ENCODE assay signal across 9 mouse cellular contexts in the genomic region with DNA sequence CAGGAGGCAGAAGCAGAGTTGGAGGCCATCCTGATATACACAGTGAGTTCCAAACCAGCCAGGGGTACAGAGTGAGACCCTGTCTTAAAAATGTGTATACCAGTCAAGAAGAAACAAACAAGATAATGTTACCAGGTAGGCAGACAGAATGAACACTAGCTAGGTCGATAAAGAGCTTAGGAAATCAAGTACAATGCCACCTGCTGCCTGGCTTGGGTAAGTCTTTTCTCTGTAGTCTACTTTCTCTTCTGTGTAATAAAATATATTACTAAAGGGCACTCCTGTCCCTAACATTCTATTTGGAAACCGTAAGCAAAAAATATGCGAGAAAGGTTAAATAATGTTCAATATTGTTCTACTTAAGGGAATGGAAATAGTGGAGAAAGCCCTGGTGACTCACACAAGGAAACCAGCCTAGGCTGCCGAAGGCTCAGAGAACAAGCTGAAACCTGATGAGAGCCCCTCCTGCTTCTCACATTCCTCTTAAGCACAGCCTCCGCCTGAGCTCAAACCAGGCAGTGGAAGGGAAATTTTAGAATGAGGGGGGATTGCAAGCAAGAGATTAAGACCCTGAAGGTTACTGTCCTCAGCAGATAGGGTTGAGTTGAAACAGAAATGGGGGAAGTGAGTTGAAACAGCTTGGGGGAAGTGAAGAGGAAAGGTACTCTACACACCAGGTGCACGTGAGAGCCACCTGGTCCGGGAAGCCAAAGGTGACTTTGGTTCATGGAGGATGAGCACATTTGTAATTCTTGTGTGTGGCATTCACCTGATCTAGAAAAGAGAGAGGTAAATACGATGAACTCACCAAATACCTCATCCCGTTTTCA. TPM values are rescaled to one million over a fixed set of nuclear protein-coding genes. Genes with fewer than 3 reads are reported as not detected.
DNase-seq lines count a peak whose midpoint lies in the region; ATAC-seq and TF ChIP-seq lines count a peak whose summit lies in the region.
"Had no signal": no experiment of that assay in that cellular context is flagged by ENCODE, and none has a peak within 500 bp of the region (broad histone marks: within the 10 kb centered on the region; RNA-seq: fewer than 3 reads in every experiment).

No protein-coding gene starts in this region.

- H3K4me2 ChIP-seq in kidney, postnatal 0 days (ENCODE audit: low read length): no peak overlapping the region

- H3K9me3 ChIP-seq in kidney, postnatal 0 days (replicated peaks; ENCODE audit: low read length): no peaks in the 10 kb centered on the region
- no peaks in the 10 kb centered on the region for H3K9me3 ChIP-seq in hindbrain, embryonic 10.5 days
- H3K9me3 ChIP-seq: midbrain, embryonic 10.5 days had no signal

- H3K4me3 ChIP-seq in kidney, postnatal 0 days (replicated peaks; ENCODE audit: low read depth, low read length): no peak overlapping the region
- no peak overlapping the region for H3K4me3 ChIP-seq in hindbrain, embryonic 10.5 days
- H3K4me3 ChIP-seq: midbrain, embryonic 10.5 days had no signal

- DNase-seq in cerebellum, postnatal 14 days: peak; percentile 13 to 20
- DNase-seq in cerebellum, adult 11-12 months: no peak
- DNase-seq in urinary bladder, postnatal 14 days (ENCODE audit: low spot score): peak; percentile 63
- no peak for DNase-seq in urinary bladder, postnatal 25 days (ENCODE audit: low spot score)
- peak; percentile 64 for DNase-seq in kidney, postnatal 0 days (ENCODE audit: low spot score)
- DNase-seq in thymus, postnatal 4 days: peak; percentile 58
- DNase-seq in left cerebral cortex, adult 11 months (ENCODE audit: low spot score): no peak
- DNase-seq in hindbrain, embryonic 10.5 days (ENCODE audit: low spot score): no peak

- 41% methylated on average over 9 of the region's 9 CpGs for WGBS in kidney, postnatal 0 days
- WGBS in hindbrain, embryonic 10.5 days: 66% methylated on average over 9 of the region's 9 CpGs

- peak; percentile 56 for TF ChIP-seq CTCF in kidney, postnatal 0 days (IDR thresholded peaks at IDR 0.05; ENCODE audit: low read depth)

- no peaks in the 10 kb centered on the region for H3K36me3 ChIP-seq in kidney, postnatal 0 days (ENCODE audit: insufficient read depth, low read length)
- no peaks in the 10 kb centered on the region for H3K36me3 ChIP-seq in hindbrain, embryonic 10.5 days
- H3K36me3 ChIP-seq: midbrain, embryonic 10.5 days had no signal

- H3K27ac ChIP-seq in kidney, postnatal 0 days: peak overlapping the region; percentile 76
- no peak overlapping the region for H3K27ac ChIP-seq in hindbrain, embryonic 10.5 days
- H3K27ac ChIP-seq: midbrain, embryonic 10.5 days had no signal

- peak; percentile 57; the same call in 1 of the 2 replicates for ATAC-seq in kidney, postnatal 0 days (replicated peaks; ENCODE audit: low FRiP score, low read depth)

- peaks cover 13% of the 10 kb centered on the region; the same call in 1 of the 2 replicates for H3K27me3 ChIP-seq in kidney, postnatal 0 days (ENCODE audit: insufficient read depth, low read length)
- peaks cover 62% of the 10 kb centered on the region for H3K27me3 ChIP-seq in hindbrain, embryonic 10.5 days (ENCODE audit: insufficient read depth, poor library complexity, severe bottlenecking)

- H3K4me1 ChIP-seq in kidney, postnatal 0 days (replicated peaks; ENCODE audit: insufficient read depth, low read length): no peaks in the 10 kb centered on the region
- H3K4me1 ChIP-seq in hindbrain, embryonic 10.5 days (replicated peaks): peaks cover 26% of the 10 kb centered on the region

- no peak overlapping the region for H3K9ac ChIP-seq in kidney, postnatal 0 days (ENCODE audit: low read depth, low read length)

RNA-seq across cellular contexts. Expression of a gene that starts 4.4 kb away (rescaled TPM):
- 140 and 145 TPM in 2 replicates for polyA plus RNA-seq in kidney, postnatal 0 days (2015; fragmentation: Nextera tagmentation; extraction: Ambion mirVana)
- 5.3 and 9.7 TPM in 2 replicates for polyA plus RNA-seq in hindbrain, embryonic 10.5 days (2016; fragmentation: Nextera tagmentation; extraction: Ambion mirVana)

RNA-seq across cellular contexts. Expression of a gene that starts 39.6 kb away (rescaled TPM):
- polyA plus RNA-seq in kidney, postnatal 0 days (2015; fragmentation: Nextera tagmentation; extraction: Ambion mirVana): 0.06 TPM in 1 of 2 replicates, not detected in the other
- polyA plus RNA-seq in hindbrain, embryonic 10.5 days (2016; fragmentation: Nextera tagmentation; extraction: Ambion mirVana): not detected in 2 replicates
- polyA plus RNA-seq: midbrain, embryonic 10.5 days had no signal

Comparison
In these comparisons a context has a peak if more than half of its experiments do, and no peak if none do; other contexts are left out.
1. DNase-seq: peak in cerebellum, postnatal 14 days (2 of 2), urinary bladder, postnatal 14 days (single experiment), kidney, postnatal 0 days (single experiment) and thymus, postnatal 4 days (single experiment); none in cerebellum, adult 11-12 months (single experiment), urinary bladder, postnatal 25 days (single experiment), left cerebral cortex, adult 11 months (single experiment) and hindbrain, embryonic 10.5 days (single experiment).
2. RNA of a gene that starts 4.4 kb away (polyA plus RNA-seq): 140 to 145 TPM in kidney, postnatal 0 days; 5.3 to 9.7 TPM in hindbrain, embryonic 10.5 days; every median in the first group is over 10 times any median in the second.